24 mouse cellular contexts compared by ENCODE assay signal in the genomic region with DNA sequence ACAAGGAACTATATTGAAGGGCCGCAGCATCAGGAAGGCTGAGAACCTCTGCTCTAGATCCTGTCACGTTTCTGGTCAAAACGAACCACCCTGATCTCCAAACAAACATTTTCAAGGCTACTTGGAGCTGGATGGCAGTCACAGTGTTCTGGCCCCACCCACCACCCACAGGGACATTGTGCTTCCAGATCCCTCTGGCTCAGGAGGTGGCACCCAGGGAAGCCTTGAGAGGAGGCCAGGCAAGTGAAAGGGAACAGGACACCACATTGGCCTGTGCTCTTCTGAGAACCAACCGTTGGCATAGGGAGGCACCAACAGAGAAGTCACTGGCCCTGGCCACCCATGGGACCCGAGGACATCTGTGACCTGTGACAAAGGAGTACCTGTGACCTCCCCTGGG.
A peak's percentile ranks its signal among the peaks of the same experiment; 100 is the strongest.
DNase-seq lines count a peak whose midpoint lies in the region; ATAC-seq and TF ChIP-seq lines count a peak whose summit lies in the region.
"Had no signal": no experiment of that assay in that cellular context is flagged by ENCODE, and none has a peak within 500 bp of the region (broad histone marks: within the 10 kb centered on the region; RNA-seq: fewer than 3 reads in every experiment).

No protein-coding gene starts in this region.

- H3K4me1 ChIP-seq in forebrain, embryonic 11.5 days (replicated peaks; ENCODE audit: control insufficient read depth, insufficient read depth, low read length): no peaks in the 10 kb centered on the region
- 0 out of 2 replicates have a peak, but pooled peaks cover 8% of the 10 kb centered on the region for H3K4me1 ChIP-seq in forebrain, postnatal 0 days (ENCODE audit: insufficient read depth)
- H3K4me1 ChIP-seq: heart, embryonic 15.5 days; hindbrain, embryonic 13.5 days; midbrain, embryonic 13.5 days had no signal

- H3K27ac ChIP-seq in forebrain, embryonic 11.5 days (ENCODE audit: low read depth, low read length): no peak overlapping the region
- no peak overlapping the region for H3K27ac ChIP-seq in forebrain, postnatal 0 days (ENCODE audit: low read depth, low read length)
- H3K27ac ChIP-seq: forebrain, embryonic 12.5 days; heart, embryonic 10.5 days; heart, embryonic 15.5 days; hindbrain, embryonic 13.5 days; lung, embryonic 15.5 days; midbrain, embryonic 13.5 days had no signal

- no peak for TF ChIP-seq CTCF in forebrain, postnatal 0 days (IDR thresholded peaks at IDR 0.05; ENCODE audit: low read depth)

- no peak overlapping the region for H3K4me2 ChIP-seq in forebrain, embryonic 11.5 days (ENCODE audit: low read depth, low read length, severe bottlenecking)
- H3K4me2 ChIP-seq in forebrain, postnatal 0 days (ENCODE audit: low read depth): no peak overlapping the region
- H3K4me2 ChIP-seq: forebrain, embryonic 12.5 days; heart, embryonic 15.5 days; hindbrain, embryonic 13.5 days; lung, embryonic 15.5 days; midbrain, embryonic 13.5 days had no signal

- peak; percentile 37 for DNase-seq in forebrain, embryonic 11.5 days (ENCODE audit: low spot score)
- no peak for DNase-seq in forebrain, postnatal 0 days
- peak; percentile 37 for DNase-seq in ovary, postnatal 36 days (ENCODE audit: low spot score)
- no peak for DNase-seq in ovary, postnatal 10 days (ENCODE audit: low spot score)
- DNase-seq in adrenal gland, postnatal 14 days: peak; percentile 81
- DNase-seq in gastrocnemius, postnatal 25 days: no peak
- DNase-seq in frontal cortex, postnatal 25 days (ENCODE audit: low spot score in 2 of 2): no peak
- DNase-seq: cerebellum, adult 18-20 months; gastrocnemius, postnatal 14 days; kidney, adult 8-10 months; kidney, postnatal 10 days; liver; lung, postnatal 36 days; right cerebral cortex, postnatal 4 days; thymus, postnatal 4 days had no signal

- H3K27me3 ChIP-seq in forebrain, embryonic 11.5 days (ENCODE audit: control insufficient read depth, insufficient read depth, low read length): no peaks in the 10 kb centered on the region
- H3K27me3 ChIP-seq in forebrain, postnatal 0 days (ENCODE audit: insufficient read depth, low read length): no peaks in the 10 kb centered on the region
- H3K27me3 ChIP-seq: forebrain, embryonic 12.5 days; lung, embryonic 15.5 days had no signal

- ATAC-seq in forebrain, embryonic 11.5 days (replicated peaks; ENCODE audit: low FRiP score): no peak
- ATAC-seq in forebrain, postnatal 0 days: no peak
- ATAC-seq: CD4-positive, CD25-positive, alpha-beta regulatory T cell, adult 4 months; intestine, embryonic 16.5 days; midbrain, embryonic 13.5 days had no signal

- no peak overlapping the region for H3K4me3 ChIP-seq in forebrain, embryonic 11.5 days (ENCODE audit: low read depth, low read length)
- no peak overlapping the region for H3K4me3 ChIP-seq in forebrain, postnatal 0 days (ENCODE audit: low read depth, low read length)
- H3K4me3 ChIP-seq: erythroblast, embryonic 14.5 days; forebrain, embryonic 12.5 days; heart, embryonic 10.5 days; heart, embryonic 15.5 days; hindbrain, embryonic 13.5 days; lung, embryonic 15.5 days; midbrain, embryonic 13.5 days had no signal

- WGBS in forebrain, embryonic 11.5 days: 84% methylated on average over 5 of the region's 5 CpGs
- WGBS in forebrain, postnatal 0 days: 83% methylated on average over 5 of the region's 5 CpGs

- H3K36me3 ChIP-seq in forebrain, embryonic 11.5 days (ENCODE audit: control insufficient read depth, insufficient read depth, low read length): no peaks in the 10 kb centered on the region
- H3K36me3 ChIP-seq in forebrain, postnatal 0 days (ENCODE audit: insufficient read depth): no peaks in the 10 kb centered on the region
- H3K36me3 ChIP-seq: forebrain, embryonic 12.5 days; heart, embryonic 10.5 days; heart, embryonic 15.5 days; hindbrain, embryonic 13.5 days; lung, embryonic 15.5 days; midbrain, embryonic 13.5 days had no signal

- no peak overlapping the region for H3K9ac ChIP-seq in forebrain, embryonic 11.5 days (ENCODE audit: low read length)
- H3K9ac ChIP-seq in forebrain, postnatal 0 days: no peak overlapping the region
- H3K9ac ChIP-seq: forebrain, embryonic 12.5 days; heart, embryonic 15.5 days; hindbrain, embryonic 13.5 days; lung, embryonic 15.5 days; midbrain, embryonic 13.5 days had no signal

- no peaks in the 10 kb centered on the region for H3K9me3 ChIP-seq in forebrain, embryonic 11.5 days (ENCODE audit: control insufficient read depth, low read length)
- no peaks in the 10 kb centered on the region for H3K9me3 ChIP-seq in forebrain, postnatal 0 days (ENCODE audit: low read length)
- H3K9me3 ChIP-seq: forebrain, embryonic 12.5 days; heart, embryonic 10.5 days; heart, embryonic 15.5 days; hindbrain, embryonic 13.5 days; lung, embryonic 15.5 days; midbrain, embryonic 13.5 days had no signal

Comparison
In these comparisons a context has a peak if more than half of its experiments do, and no peak if none do; other contexts are left out.
1. DNase-seq: peak in forebrain, embryonic 11.5 days (single experiment), ovary, postnatal 36 days (single experiment) and adrenal gland, postnatal 14 days (single experiment); none in forebrain, postnatal 0 days (single experiment), ovary, postnatal 10 days (single experiment), gastrocnemius, postnatal 25 days (single experiment) and frontal cortex, postnatal 25 days (0 of 2).